Mouse (Mus musculus) liver, embryonic 13.5 days (tissue): ENCODE data around the gene Ccl19. TPM values are rescaled to one million over a fixed set of nuclear protein-coding genes. Genes with fewer than 3 reads are reported as not detected.
"Not testable (repeated sequence)": the region's sequence is repeated elsewhere in the genome, so short reads cannot be mapped to it uniquely, and the experiment has no call there.

Source experiments
- ATAC-seq: fragments of 200-750 bp; cut with Nextera tagmentation; 2 replicates; pipeline ENCODE4 v1.8.0; 2017; ENCODE audit warnings: low read depth, mild to moderate bottlenecking, moderate number of reproducible peaks, moderate library complexity
- DNase-seq: peaks from one replicate; pipeline ENCODE4 v3.0.0; 2022
- H3K27ac ChIP-seq: fragments of 300-500 bp; sonication (generic); 2 replicates; pipeline ENCODE4 v1.5.1; 2015; ENCODE audit warnings: moderate library complexity, mild to moderate bottlenecking, inconsistent platforms
- H3K27me3 ChIP-seq: fragments of 300-500 bp; sonication (generic); 2 replicates; pipeline ENCODE4 v1.6.1; 2015; ENCODE audit warnings: mild to moderate bottlenecking, inconsistent platforms
- H3K36me3 ChIP-seq: fragments of 300-500 bp; sonication (generic); 2 replicates; pipeline ENCODE4 v1.6.1; 2015; ENCODE audit warnings: mild to moderate bottlenecking, inconsistent platforms
- H3K4me1 ChIP-seq: fragments of 300-500 bp; sonication (generic); replicated peaks from 2 replicates; pipeline ENCODE4 v1.6.1; 2015; ENCODE audit warnings: inconsistent platforms
- H3K4me2 ChIP-seq: fragments of 300-500 bp; sonication (generic); 2 replicates; pipeline ENCODE4 v1.6.1; 2015; ENCODE audit warnings: inconsistent platforms, mild to moderate bottlenecking, moderate library complexity
- H3K4me3 ChIP-seq: fragments of 300-500 bp; sonication (generic); replicated peaks from 2 replicates; pipeline ENCODE4 v1.5.1; 2015; ENCODE audit warnings: mild to moderate bottlenecking, inconsistent platforms
- H3K9ac ChIP-seq: fragments of 300-500 bp; sonication (generic); 2 replicates; pipeline ENCODE4 v1.6.1; 2015; ENCODE audit warnings: mild to moderate bottlenecking, inconsistent platforms
- H3K9me3 ChIP-seq: fragments of 300-500 bp; sonication (generic); replicated peaks from 2 replicates; pipeline ENCODE4 v1.6.1; 2016; ENCODE audit warnings: inconsistent platforms
- WGBS: fragments of 180-500 bp; shearing (Covaris S2); methylation state at CpG from one replicate; pipeline ENCODE4 v1.1.7; 2015; ENCODE audit not compliant: insufficient replicate concordance; 5-methylcytosine and 5-hydroxymethylcytosine counted together
- polyA plus RNA-seq: library from polyadenylated mRNA; unstranded; fragments of >200 nt; fragmentation: Nextera tagmentation; extraction: Ambion mirVana; gene quantifications from 2 replicates; pipeline ENCODE4 v1.2.1, GENCODE M21; 2015

Gene Ccl19
- not detected in 2 replicates for polyA plus RNA-seq

DNA sequence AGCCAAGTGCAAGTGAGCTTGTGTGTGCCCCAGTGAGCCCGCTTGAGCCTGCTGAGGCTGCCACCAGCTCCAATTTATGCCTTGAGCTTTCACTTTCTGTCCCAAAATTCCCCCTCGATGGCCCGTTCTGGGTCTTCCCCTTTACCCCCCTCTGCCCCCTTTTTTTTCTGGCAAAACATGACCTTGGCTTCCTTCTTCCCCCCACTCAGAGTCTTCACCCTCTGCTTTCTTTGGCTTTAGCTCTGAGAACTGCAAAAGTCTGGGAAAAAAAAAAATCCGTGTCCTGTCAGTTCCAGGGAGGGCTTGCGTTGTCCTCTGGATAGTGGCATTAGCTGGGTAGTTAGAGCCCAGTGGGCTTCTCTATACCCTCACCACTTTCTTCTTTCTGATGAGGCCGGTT is at the start of gene Ccl19:
Ccl19 (minus strand) TSS at position 101 of the 400 bp plus-strand sequence.
- no CpG with 5 or more reads among the region's 6 CpGs for WGBS
- not testable (repeated sequence) for ATAC-seq, H3K4me3 ChIP-seq, DNase-seq, H3K9me3 ChIP-seq, H3K36me3 ChIP-seq, H3K4me1 ChIP-seq, H3K27ac ChIP-seq, H3K4me2 ChIP-seq, H3K9ac ChIP-seq, H3K27me3 ChIP-seq

GRCm38 (mm10) chr4:42773893-42774292 is 17.5 kb upstream of the Ccl19 start, which contains the start of gene Ccl21a:
TSS of gene Ccl21a (minus strand) at chr4:42773993.
- not testable (repeated sequence) for H3K27ac ChIP-seq, DNase-seq

DNA sequence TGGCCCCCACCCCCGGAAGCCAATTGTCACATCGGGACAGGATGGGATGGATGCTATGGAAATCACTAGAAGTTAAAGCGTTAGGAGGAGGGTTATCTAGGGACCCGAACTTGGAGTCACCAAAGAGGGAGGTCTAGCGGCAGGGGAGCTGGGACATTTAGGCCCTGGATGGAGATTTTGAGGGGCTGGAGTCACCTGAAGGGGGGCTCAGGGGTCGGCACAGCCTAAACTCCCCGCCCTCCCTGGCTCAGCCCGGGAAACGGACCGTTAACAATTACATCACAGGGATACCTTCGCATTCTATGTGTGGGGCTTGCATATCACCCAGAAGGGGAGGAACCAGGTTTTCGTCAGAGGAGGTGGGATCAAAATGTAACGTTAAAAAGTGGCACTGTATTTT is 21.1 kb downstream of the Ccl19 start, which contains the start of gene 4930578G10Rik:
4930578G10Rik (plus strand) TSS at position 301 of the 400 bp plus-strand sequence.
- not testable (repeated sequence) for DNase-seq, H3K4me2 ChIP-seq, H3K27ac ChIP-seq, H3K4me1 ChIP-seq, H3K27me3 ChIP-seq, H3K4me3 ChIP-seq, H3K36me3 ChIP-seq, H3K9me3 ChIP-seq, H3K9ac ChIP-seq, ATAC-seq
- no CpG with 5 or more reads among the region's 13 CpGs for WGBS

More at GRCm38 (mm10) chr4:42773893-42774292, 17.5 kb upstream of the Ccl19 start, which contains the start of gene Ccl21a:
- no CpG with 5 or more reads among the region's 5 CpGs for WGBS
- not testable (repeated sequence) for H3K27me3 ChIP-seq, H3K4me1 ChIP-seq, H3K4me2 ChIP-seq, H3K9ac ChIP-seq, H3K9me3 ChIP-seq, ATAC-seq, H3K4me3 ChIP-seq, H3K36me3 ChIP-seq

Other genes starting within 250 kb of the Ccl19 start
- not detected in 2 replicates for gene Fam205a2, start 228.4 kb downstream of the Ccl19 start, polyA plus RNA-seq
- gene Gm10591, start 144.4 kb downstream of the Ccl19 start, polyA plus RNA-seq: not detected in 2 replicates
- gene Gm2564, start 126.9 kb downstream of the Ccl19 start, polyA plus RNA-seq: not detected in 2 replicates
- gene Ccl27b, start 101.3 kb downstream of the Ccl19 start, polyA plus RNA-seq: not detected in 2 replicates
- not detected in 2 replicates for gene Il11ra2, start 94.7 kb downstream of the Ccl19 start, polyA plus RNA-seq
- not detected in 2 replicates for gene 4930578G10Rik, start 21.0 kb downstream of the Ccl19 start, polyA plus RNA-seq
- gene Ccl21a, start 17.4 kb upstream of the Ccl19 start, polyA plus RNA-seq: 0.96 TPM in 1 of 2 replicates, not detected in the other
- gene Fam205a1, start 97.3 kb upstream of the Ccl19 start, polyA plus RNA-seq: 0.12 and 0.15 TPM in 2 replicates
- 0.07 and 0.08 TPM in 2 replicates for gene Gm12394, start 100.2 kb upstream of the Ccl19 start, polyA plus RNA-seq
- 0.28 and 0.48 TPM in 2 replicates for gene Fam205c, start 117.7 kb upstream of the Ccl19 start, polyA plus RNA-seq
- 0.13 and 0.40 TPM in 2 replicates for gene Phf24, start 160.1 kb upstream of the Ccl19 start, polyA plus RNA-seq
- 0.75 and 0.76 TPM in 2 replicates for gene Dnajb5, start 193.2 kb upstream of the Ccl19 start, polyA plus RNA-seq
- 0.13 and 0.15 TPM in 2 replicates for gene 1700022I11Rik, start 213.0 kb upstream of the Ccl19 start, polyA plus RNA-seq
- gene Vcp, start 243.9 kb upstream of the Ccl19 start, polyA plus RNA-seq: 273 and 314 TPM in 2 replicates